Mouse (Mus musculus): ENCODE data around the gene Hist1h2bj.

DNA sequence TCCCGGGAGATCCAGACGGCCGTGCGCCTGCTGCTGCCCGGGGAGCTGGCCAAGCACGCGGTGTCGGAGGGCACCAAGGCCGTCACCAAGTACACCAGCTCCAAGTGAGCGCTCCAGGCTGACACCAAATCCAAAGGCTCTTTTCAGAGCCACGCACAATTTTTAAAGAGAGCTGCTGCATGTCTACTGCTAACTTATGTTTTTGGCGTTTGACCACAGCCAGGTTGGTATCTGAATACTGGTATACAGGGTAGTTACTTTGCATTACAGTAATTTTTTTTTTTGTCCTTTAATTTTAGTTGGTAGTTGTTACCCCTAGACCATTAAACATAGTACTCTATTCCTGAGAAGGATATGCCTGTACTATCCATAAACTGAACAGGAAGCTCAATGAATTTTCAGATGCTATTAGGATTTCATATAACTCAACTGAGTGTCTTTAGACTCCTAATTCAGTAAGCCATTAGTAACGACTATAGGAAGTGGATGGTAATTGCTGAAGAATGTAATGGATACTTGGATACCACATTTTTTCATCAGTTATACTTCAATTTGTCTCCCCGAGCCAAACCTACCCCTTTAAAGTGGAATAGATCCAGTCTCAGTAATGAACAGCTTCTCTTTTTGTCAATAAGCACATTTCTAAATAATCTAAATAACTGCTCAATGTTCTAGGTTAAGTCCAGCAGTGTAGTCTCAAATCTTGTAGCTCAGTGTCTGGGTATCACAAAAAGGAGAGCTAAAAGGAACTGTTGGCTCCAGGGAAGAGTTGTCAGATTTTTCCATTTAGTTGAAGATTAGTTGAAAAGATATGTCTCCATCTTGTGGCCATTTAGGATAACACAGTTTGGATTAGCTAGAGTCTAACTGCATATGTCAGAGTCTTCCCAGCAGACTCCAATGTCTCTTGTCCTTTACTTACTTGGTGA, 753 bp downstream of the Hist1h2bj start:
- no peak for TF ChIP-seq CTCF (IDR thresholded peaks at IDR 0.05; ENCODE audit: control insufficient read depth, insufficient read depth, low read length)
- 0 out of 2 replicates have a peak, but pooled peaks have one; percentile 1 for TF ChIP-seq POLR2A (IDR thresholded peaks at IDR 0.05; ENCODE audit: borderline replicate concordance, control insufficient read depth, low read depth, low read length)
